Mouse (Mus musculus) gastrocnemius, postnatal 14 days (tissue): Measurements from ENCODE around the gene Zfp322a. TPM values are rescaled to one million over a fixed set of nuclear protein-coding genes. Genes with fewer than 3 reads are reported as not detected.
"Not testable (repeated sequence)": the region's sequence is repeated elsewhere in the genome, so short reads cannot be mapped to it uniquely, and the experiment has no call there.

ENCODE experiments used
- DNase-seq: peaks from one replicate; pipeline ENCODE4 v3.0.0; 2021; ENCODE audit warnings: mixed read lengths
- intact Hi-C: fragments of 180-260 bp; cut with DNase I; formaldehyde crosslinking; loops from one replicate; pipeline ENCODE4 v1.15.1; 2025; ENCODE audit warnings: low total_unique reads
- total RNA-seq, 2 experiments: library from RNA; stranded (reverse); gene quantifications; 2 replicates each; pipeline ENCODE4 v1.2.3; 2021

Gene Zfp322a
- total RNA-seq, 2 experiments from 2014 or later: 11.5 TPM

GRCm38 (mm10) chr13:23361536-23361935, 7.5 kb downstream of the Zfp322a start:
- intact Hi-C loops: no loop called here

GRCm38 (mm10) chr13:23354541-23354940, 14.5 kb downstream of the Zfp322a start:
- not testable (repeated sequence) for DNase-seq

More at GRCm38 (mm10) chr13:23361536-23361935, 7.5 kb downstream of the Zfp322a start:
- no peak for DNase-seq

GRCm38 (mm10) chr13:23317305-23317889, 51.6 kb downstream of the Zfp322a start:
- intact Hi-C loops: no loop called here
- no peak for DNase-seq

More at GRCm38 (mm10) chr13:23354541-23354940, 14.5 kb downstream of the Zfp322a start:
- intact Hi-C loops: not testable (repeated sequence)

GRCm38 (mm10) chr13:23312909-23313669, 55.9 kb downstream of the Zfp322a start:
- intact Hi-C loops: no loop called here
- DNase-seq: no peak

- DNase-seq: no peak
- intact Hi-C loops: no loop called here
Observed at GRCm38 (mm10) chr13:23310036-23310435, 59.0 kb downstream of the Zfp322a start.

GRCm38 (mm10) chr13:23309495-23310011, 59.5 kb downstream of the Zfp322a start:
- DNase-seq: no peak
- intact Hi-C loops: no loop called here

- DNase-seq, intact Hi-C loops: not testable (repeated sequence)
Observed at GRCm38 (mm10) chr13:23308639-23309307, 60.2 kb downstream of the Zfp322a start.

- intact Hi-C loops: no loop called here
- no peak for DNase-seq
Observed at GRCm38 (mm10) chr13:23307069-23307814, 61.8 kb downstream of the Zfp322a start.

GRCm38 (mm10) chr13:23306707-23307068, 62.3 kb downstream of the Zfp322a start:
- intact Hi-C loops: no loop called here
- DNase-seq: no peak

Other genes with a start within 250 kb of the Zfp322a start
- gene Vmn1r218, start 236.1 kb downstream of the Zfp322a start, total RNA-seq: not detected
- gene Vmn1r219, start 209.9 kb downstream of the Zfp322a start, total RNA-seq: not detected
- gene Vmn1r220, start 181.2 kb downstream of the Zfp322a start, total RNA-seq: not detected
- not detected for gene Vmn1r221, start 155.1 kb downstream of the Zfp322a start, total RNA-seq
- not detected for gene Vmn1r222, start 133.3 kb downstream of the Zfp322a start, total RNA-seq
- not detected for gene Vmn1r223, start 122.1 kb downstream of the Zfp322a start, total RNA-seq
- 1 to 10 TPM; 4.5 to 4.7 TPM for gene Abt1, start 54.7 kb upstream of the Zfp322a start, total RNA-seq
- gene Btn1a1, start 96.7 kb upstream of the Zfp322a start, total RNA-seq: not detected
- not detected for gene Btn2a2, start 119.6 kb upstream of the Zfp322a start, total RNA-seq
- gene Hist1h4h, start 161.8 kb upstream of the Zfp322a start, total RNA-seq: 100 to 1,000 TPM; 281 to 294 TPM
- 10 to 100 TPM; 61.2 to 77.1 TPM for gene Hist1h2af, start 164.7 kb upstream of the Zfp322a start, total RNA-seq
- gene Hist1h3g, start 166.2 kb upstream of the Zfp322a start, total RNA-seq: 10 to 100 TPM; 19.9 to 21.2 TPM
- 1 to 10 TPM; 5.5 to 5.7 TPM for gene Hist1h2bh, start 174.2 kb upstream of the Zfp322a start, total RNA-seq
- 10 to 100 TPM; 24.2 to 25.2 TPM for gene Hist1h3f, start 174.8 kb upstream of the Zfp322a start, total RNA-seq
- 100 to 1,000 TPM; 118 to 120 TPM for gene Hist1h4f, start 182.4 kb upstream of the Zfp322a start, total RNA-seq
- 1 to 10 TPM; 8.2 to 9.3 TPM for gene Hist1h1d, start 184.1 kb upstream of the Zfp322a start, total RNA-seq
- 10 to 100 TPM; 54.8 to 55.8 TPM for gene Hist1h3e, start 193.2 kb upstream of the Zfp322a start, total RNA-seq
- 10 to 100 TPM; 15.2 to 16.6 TPM for gene Hist1h2ae, start 202.0 kb upstream of the Zfp322a start, total RNA-seq
- gene Hist1h2bg, start 202.2 kb upstream of the Zfp322a start, total RNA-seq: 100 to 1,000 TPM; 102 to 113 TPM
- 10 to 100 TPM; 47.0 to 49.6 TPM for gene Hist1h2bf, start 205.0 kb upstream of the Zfp322a start, total RNA-seq
- gene Hist1h2ad, start 205.2 kb upstream of the Zfp322a start, total RNA-seq: 10 to 100 TPM; 13.9 to 14.8 TPM
- 10 to 100 TPM; 13.5 to 15.2 TPM for gene Hist1h3d, start 206.6 kb upstream of the Zfp322a start, total RNA-seq
- 10 to 100 TPM; 88.4 to 95.8 TPM for gene Hist1h4d, start 212.4 kb upstream of the Zfp322a start, total RNA-seq